Mouse (Mus musculus): ENCODE measurements at regions not wholly inside any gene's neighbourhood (a gene's known extent, or its start where the extent isn't known, plus 50 kb on each side); places are given as distances from the start of the nearest gene placed in this dataset.

DNA sequence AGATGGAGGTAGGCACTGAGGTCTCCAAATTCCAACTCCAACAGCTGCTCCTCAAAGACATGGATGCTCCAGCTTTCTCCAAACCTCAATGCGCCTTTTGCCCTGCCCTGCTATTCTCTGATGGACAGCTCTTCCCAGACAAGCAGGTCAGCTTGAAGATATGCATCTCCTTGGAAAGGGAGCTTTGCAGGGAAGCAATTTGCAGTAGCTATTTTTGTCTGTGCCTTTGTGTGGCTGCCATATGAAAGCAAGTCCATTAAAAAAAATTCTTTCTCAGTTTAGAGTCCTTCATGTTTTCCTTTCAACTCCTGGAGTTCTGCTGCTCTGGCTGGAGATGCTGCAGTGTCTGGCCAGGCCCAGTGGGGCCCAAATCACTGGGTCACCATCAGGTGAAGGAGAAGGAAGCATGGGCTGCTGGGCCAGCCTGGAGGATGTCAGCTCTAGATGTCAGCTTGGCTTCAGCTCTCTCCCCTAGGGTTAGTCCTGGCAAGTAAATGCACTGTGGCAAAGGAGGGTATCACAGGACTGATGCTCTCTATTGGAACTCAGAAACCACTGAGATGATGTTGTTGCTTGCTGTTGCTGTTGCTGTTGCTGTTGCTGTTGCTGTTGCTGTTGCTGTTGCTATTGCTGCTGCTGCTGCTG, 240.5 kb upstream of the Gm21798 start:
- no peak for TF ChIP-seq EP300 (IDR thresholded peaks at IDR 0.05; ENCODE audit: low read depth)
- TF ChIP-seq CTCF (IDR thresholded peaks at IDR 0.05; ENCODE audit: low read depth) = no peak
